Mouse (Mus musculus): Measurements from ENCODE around the gene Ldlrad3.

The Ldlrad3 gene

DNA sequence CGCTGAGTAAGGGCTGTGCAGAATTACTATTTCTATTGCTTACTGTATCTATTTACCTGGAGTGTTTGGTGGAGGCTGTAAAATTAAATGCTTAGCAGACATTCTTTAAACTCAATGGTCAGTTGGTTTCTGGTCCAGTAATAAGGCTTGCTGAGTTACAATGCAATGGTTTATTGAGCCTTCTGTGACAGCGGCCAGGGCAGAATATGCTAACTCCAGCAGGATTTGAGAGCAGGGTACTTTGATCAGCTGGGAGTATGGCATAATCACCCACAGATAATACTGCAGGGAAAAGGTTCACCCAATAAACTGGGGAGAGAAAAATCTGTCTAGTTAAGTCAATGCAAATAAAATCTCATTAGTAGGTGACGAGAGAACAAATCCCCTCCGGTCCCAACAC, 220.2 kb downstream of the Ldlrad3 start:
- no peak for DNase-seq (ENCODE audit: low read depth, low spot score)

DNA sequence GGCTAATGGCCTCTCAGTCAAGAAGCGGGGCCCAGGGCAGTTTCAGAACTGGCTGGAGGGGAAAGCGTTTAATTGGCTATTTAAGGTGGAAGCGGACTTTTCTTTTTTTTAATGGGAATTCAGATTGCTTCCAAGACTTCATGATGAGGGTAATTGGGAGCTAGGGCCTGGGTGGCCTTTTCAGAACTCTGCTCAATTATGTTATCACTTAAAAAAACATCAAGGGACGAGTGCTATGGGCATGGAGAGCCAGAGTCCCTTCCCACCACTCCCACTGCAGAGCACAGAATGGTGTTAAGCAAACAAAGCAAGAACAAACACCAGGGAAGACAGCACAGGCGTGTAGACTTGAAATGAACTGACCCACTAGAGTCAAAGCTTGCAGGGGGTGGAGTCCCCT, 220.7 kb downstream of the Ldlrad3 start:
- DNase-seq (ENCODE audit: low read depth, low spot score): no peak

GRCm38 (mm10) chr2:101963367-101963766, 222.8 kb downstream of the Ldlrad3 start:
- no peak for DNase-seq (ENCODE audit: low read depth, low spot score)

DNA sequence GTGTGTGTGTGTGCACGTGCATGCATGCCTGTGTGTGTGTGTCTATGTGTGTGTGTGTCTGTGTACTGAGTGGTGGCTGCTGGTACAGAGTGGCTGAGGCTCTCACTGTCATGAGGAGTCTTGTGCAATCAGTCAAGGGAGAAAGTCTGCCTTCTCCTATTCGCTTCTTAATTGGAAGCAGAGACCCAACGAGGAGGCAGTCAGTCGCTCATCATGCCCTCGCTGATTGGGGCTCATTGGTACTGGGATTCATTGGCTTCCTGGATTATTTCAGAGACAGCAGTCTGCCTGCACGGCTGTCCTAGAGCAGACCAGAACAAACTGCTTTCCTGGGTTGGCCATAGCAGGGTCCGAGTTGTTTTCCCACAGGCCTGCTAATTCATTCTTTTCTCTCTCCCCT, 223.8 kb downstream of the Ldlrad3 start:
- no peak for DNase-seq (ENCODE audit: low read depth, low spot score)

DNA sequence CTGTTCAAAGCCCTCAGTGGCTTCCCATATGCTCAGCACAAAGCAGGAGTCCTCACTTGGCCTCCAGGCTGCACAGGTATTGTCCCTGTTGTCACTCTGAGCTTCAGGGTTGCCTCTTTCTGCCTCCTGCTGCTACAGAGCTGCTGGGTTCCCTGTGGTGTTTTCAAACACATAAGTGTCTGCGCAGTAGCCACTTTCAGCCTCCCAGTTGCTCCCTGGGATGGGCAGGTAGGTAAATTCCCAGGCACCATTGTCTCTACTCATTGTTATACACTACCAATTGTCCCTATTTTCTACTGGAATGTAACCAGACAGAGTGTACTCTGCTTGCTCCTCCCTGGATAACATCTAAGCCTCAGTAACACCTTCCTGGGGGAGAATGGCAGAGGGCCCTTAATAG, 224.8 kb downstream of the Ldlrad3 start:
- no peak for DNase-seq (ENCODE audit: low read depth, low spot score)

GRCm38 (mm10) chr2:101960658-101961057, 225.5 kb downstream of the Ldlrad3 start:
- DNase-seq (ENCODE audit: low read depth, low spot score): no peak

- no peak for DNase-seq (ENCODE audit: low read depth, low spot score)
Measured at GRCm38 (mm10) chr2:101956125-101956524, 230.1 kb downstream of the Ldlrad3 start.

GRCm38 (mm10) chr2:101952951-101953361, 233.2 kb downstream of the Ldlrad3 start:
- DNase-seq (ENCODE audit: low read depth, low spot score): no peak

- DNase-seq (ENCODE audit: low read depth, low spot score): no peak
Measured at GRCm38 (mm10) chr2:101950716-101951520, 235.3 kb downstream of the Ldlrad3 start.

DNA sequence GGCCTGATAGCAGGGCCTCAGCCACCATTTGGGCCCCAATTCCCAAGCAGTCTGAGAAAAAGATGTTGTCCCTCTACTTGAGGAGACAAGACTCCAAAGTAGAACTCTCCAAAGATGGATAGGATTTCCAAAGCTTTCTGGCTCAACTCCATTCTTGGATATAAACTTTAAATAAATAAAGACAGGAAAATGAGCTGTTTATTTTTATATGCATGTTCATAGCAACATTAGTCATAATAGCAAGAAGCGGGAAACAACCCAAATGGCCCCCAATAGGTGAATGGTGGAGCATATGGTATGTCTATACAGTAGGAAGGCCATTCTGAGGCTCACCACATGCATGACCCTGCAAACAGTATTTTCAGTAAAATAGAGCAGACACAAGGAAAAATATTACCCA, 251.2 kb downstream of the Ldlrad3 start:
- DNase-seq (ENCODE audit: low read depth, low spot score): no peak

DNA sequence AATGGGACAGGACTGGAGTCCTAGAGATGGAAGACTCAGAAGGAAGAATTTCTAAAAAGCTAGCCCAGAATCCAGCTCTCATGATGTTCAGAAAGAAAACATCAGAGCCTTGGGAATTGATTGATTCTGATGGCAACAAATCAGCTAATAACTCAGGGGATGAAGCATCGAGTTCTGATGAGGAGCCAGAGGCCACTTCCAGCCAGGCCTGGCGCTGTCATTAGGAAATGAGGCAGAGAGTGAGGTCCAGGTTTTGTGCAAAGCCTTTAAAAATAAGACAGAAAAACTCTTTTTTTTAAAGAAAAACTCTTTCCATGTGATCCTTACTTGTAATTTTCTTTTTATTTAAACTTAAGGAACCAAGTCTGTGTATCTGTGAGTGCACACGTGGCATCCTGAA, 252.9 kb downstream of the Ldlrad3 start:
- DNase-seq (ENCODE audit: low read depth, low spot score): no peak

DNA sequence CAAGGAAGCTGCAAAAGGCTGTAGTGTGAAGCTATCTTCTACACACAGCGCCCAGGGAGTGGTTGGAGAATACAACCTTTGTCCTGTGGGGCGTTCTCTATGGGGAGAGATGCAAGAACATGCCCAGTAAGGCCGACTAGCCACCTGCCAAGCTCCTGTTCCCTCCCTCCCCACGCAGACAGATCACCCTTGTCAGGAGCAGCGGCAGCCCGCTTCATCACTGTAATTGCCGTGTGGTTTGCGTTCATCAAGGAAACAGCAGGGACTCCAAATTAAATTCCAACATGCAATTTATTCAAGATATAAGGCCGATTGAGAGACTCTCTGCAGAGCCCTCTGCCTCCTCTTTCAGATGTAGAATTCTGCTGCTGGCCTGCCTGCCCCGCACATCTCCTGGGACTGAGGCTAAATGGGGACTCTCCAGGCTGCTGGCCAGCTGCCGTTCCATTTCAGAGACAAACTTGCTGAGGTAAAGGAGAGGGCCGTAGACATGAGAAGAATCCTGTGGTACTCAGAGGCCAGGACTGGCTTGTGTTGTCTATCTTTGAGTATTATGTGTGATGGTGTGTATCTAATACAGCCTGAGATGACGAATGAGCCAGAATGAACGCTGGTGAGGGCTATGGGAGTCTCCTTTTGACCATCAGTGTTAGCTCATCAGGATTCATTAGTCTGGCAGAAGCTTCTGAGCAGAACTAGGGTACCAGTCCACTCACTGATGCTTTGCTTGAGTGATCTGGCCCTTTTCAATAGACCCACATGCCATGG, 253.8 kb downstream of the Ldlrad3 start:
- DNase-seq (ENCODE audit: low read depth, low spot score): no peak

GRCm38 (mm10) chr2:101925591-101926188, 260.5 kb downstream of the Ldlrad3 start:
- DNase-seq (ENCODE audit: low read depth, low spot score): no peak

- no peak for DNase-seq (ENCODE audit: low read depth, low spot score)
Measured at GRCm38 (mm10) chr2:101925183-101925582, 261.0 kb downstream of the Ldlrad3 start.

- DNase-seq (ENCODE audit: low read depth, low spot score): no peak
Measured at GRCm38 (mm10) chr2:101923181-101923580, 263.0 kb downstream of the Ldlrad3 start.

GRCm38 (mm10) chr2:101922302-101922701, 263.9 kb downstream of the Ldlrad3 start:
- no peak for DNase-seq (ENCODE audit: low read depth, low spot score)

DNA sequence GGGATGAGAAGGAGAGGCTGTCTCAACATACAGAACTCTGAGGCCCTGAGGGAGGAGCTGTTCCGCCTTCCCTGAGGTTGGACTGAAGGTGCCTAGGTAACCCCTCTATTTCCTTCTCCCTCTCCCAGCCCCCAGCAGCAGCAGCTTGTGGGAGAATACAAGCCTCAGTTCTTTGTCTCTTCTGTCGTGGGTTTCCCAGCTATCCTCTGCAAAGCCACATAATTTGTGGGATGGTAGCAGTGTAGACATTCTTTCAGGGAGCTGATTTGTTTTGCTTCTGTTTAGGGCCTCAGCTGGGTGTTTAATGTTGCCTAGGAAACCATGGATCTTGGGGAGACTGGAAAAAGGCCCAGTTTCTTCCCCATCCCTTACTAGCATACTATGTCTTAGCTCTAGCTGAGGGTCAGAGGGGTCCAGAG, 266.0 kb downstream of the Ldlrad3 start:
- DNase-seq (ENCODE audit: low read depth, low spot score): no peak

DNA sequence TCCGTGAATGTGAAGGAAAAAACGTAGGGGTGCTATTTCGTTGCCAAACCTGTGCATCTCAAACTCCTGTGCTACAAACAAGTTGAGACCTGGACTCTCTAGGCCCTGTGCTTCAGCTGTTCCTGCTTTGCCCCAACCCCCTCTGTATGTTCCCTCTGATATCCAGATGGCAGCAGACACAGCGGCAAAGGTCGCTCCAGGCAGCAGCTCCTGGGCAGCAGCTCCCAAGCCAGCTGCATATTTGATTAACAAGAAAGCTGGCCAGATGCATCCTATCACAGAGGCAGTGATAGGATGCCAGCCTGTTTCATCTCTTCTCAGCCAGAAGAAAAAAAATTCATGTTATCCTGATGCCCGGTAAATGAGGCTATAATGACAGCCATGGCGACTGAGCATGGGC, 267.7 kb downstream of the Ldlrad3 start:
- DNase-seq (ENCODE audit: low read depth, low spot score): no peak

- no peak for DNase-seq (ENCODE audit: low read depth, low spot score)
Measured at GRCm38 (mm10) chr2:101909326-101910080, 276.7 kb downstream of the Ldlrad3 start.

DNA sequence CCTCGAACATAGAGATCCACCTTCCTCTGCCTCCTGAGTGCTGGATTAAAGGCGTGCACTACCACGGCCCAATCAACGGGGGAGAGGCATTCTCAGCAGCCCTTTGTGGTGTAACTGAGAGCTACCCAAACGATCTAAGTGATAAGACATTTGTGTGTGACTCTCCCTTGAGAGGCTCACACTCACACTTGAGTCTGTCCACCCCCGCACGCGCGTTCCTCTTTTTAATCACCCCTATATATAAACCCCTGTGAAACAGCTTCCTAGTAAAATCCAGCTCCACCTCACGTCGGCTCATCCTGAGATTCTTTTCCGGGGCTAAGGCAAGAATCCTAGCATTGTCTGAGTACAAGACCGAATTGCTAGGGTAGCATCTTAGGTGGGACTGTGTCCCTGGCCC, 277.4 kb downstream of the Ldlrad3 start:
- DNase-seq (ENCODE audit: low read depth, low spot score): no peak

GRCm38 (mm10) chr2:101907386-101908022, 278.7 kb downstream of the Ldlrad3 start:
- DNase-seq (ENCODE audit: low read depth, low spot score): no peak

DNA sequence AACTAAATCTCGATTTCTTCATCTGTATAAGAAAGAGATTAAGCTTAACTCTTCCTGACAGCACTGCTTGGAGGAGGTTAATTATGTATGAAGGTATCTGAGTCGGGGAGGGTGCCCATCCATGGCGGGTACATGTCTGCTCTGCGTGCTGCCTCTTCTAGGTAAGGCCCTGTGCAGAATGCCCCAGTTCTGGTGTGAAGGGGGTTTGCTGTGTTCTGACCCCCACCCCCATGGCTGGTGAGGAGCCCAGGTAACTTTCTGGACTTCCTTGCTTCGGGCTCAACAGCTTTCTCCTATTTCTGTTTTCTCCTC, 279.9 kb downstream of the Ldlrad3 start:
- DNase-seq (ENCODE audit: low read depth, low spot score): no peak
